In the genomic region with DNA sequence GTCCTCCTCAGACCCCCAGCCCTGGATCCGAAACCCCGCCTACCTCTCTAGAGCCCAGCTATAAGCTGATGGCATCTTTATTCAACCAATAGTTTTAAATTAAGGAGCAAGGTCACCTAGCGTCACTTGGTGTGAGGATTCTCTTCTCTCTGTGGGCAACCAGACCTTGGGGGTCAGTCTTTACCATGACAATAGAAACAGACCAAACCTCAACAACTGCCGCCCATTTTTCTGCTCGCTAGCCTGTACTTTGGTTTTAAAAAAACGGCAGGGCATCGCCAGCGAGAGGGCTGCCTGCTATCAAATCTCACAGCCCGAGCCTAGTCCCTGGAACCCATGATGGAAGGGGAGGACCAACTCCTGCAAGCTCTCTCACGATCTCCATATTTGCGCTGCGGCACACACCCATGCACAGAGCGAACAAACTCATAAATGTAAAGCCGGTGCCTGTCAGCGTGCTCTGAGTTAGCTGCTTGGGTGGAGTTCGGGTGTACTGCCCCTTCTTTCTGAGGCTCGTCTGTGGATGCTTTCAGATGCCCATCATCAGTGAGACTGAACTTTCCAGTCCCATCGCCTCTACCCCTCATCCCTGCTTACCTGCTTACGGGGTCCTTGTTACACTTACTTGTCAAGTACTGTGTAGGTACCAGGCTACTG, we compare ENCODE assay signal across 14 mouse cellular contexts. TPM values are rescaled to one million over a fixed set of nuclear protein-coding genes. Genes with fewer than 3 reads are reported as not detected.
A peak's percentile ranks its signal among the peaks of the same experiment; 100 is the strongest.
DNase-seq lines count a peak whose midpoint lies in the region; ATAC-seq and TF ChIP-seq lines count a peak whose summit lies in the region.
"Had no signal": no experiment of that assay in that cellular context is flagged by ENCODE, and none has a peak within 500 bp of the region (broad histone marks: within the 10 kb centered on the region; RNA-seq: fewer than 3 reads in every experiment).

No protein-coding gene starts in this region.

- H3K4me3 ChIP-seq in kidney, embryonic 15.5 days (replicated peaks), result no peak overlapping the region
- H3K4me3 ChIP-seq in kidney, embryonic 14.5 days (ENCODE audit: low read length), result no peak overlapping the region
- H3K4me3 ChIP-seq in ES-E14 (ENCODE audit: insufficient read depth in 1 of 2, low read depth in 1 of 2, low read length in 2 of 2, poor library complexity in 1 of 2, severe bottlenecking in 1 of 2), result peak overlapping the region; percentile 5 to 14; a peak in 3 of 4 replicates
- peak overlapping the region; percentile 4; the same call in 1 of the 2 replicates for H3K4me3 ChIP-seq in forebrain, embryonic 12.5 days (replicated peaks)
- H3K4me3 ChIP-seq in midbrain, embryonic 12.5 days, result peak overlapping the region; percentile 18; the same call in 1 of the 2 replicates
- H3K4me3 ChIP-seq: stomach, embryonic 15.5 days had no signal

- H3K4me1 ChIP-seq in kidney, embryonic 15.5 days, result peaks cover 6% of the 10 kb centered on the region
- H3K4me1 ChIP-seq in kidney, embryonic 14.5 days (ENCODE audit: control insufficient read depth, insufficient read depth, low read length), result no peaks in the 10 kb centered on the region
- peaks cover 14 to 25% of the 10 kb centered on the region in 2 experiments for H3K4me1 ChIP-seq in ES-E14 (ENCODE audit: control insufficient read depth in 2 of 2, insufficient read depth in 2 of 2, low read length in 2 of 2, poor library complexity in 1 of 2)
- peaks cover 43% of the 10 kb centered on the region for H3K4me1 ChIP-seq in forebrain, embryonic 12.5 days
- H3K4me1 ChIP-seq in midbrain, embryonic 12.5 days, result peaks cover 44% of the 10 kb centered on the region

- no peaks in the 10 kb centered on the region for H3K9me3 ChIP-seq in kidney, embryonic 15.5 days (replicated peaks)
- H3K9me3 ChIP-seq in kidney, embryonic 14.5 days (ENCODE audit: control insufficient read depth, low read length), result no peaks in the 10 kb centered on the region
- H3K9me3 ChIP-seq in ES-E14 (ENCODE audit: control insufficient read depth, insufficient read depth, low read depth, low read length), result no peaks in the 10 kb centered on the region
- no peaks in the 10 kb centered on the region for H3K9me3 ChIP-seq in forebrain, embryonic 12.5 days
- no peaks in the 10 kb centered on the region for H3K9me3 ChIP-seq in midbrain, embryonic 12.5 days
- H3K9me3 ChIP-seq: stomach, embryonic 15.5 days had no signal

- in situ Hi-C loops in ES-E14 (cut with MboI; ENCODE audit: low sequenced_read_pairs in 2 of 2, unreplicated experiment in 2 of 2), result no loop called here

- peaks cover 68% of the 10 kb centered on the region for H3K27me3 ChIP-seq in kidney, embryonic 15.5 days
- peaks cover 49% of the 10 kb centered on the region for H3K27me3 ChIP-seq in kidney, embryonic 14.5 days (ENCODE audit: control insufficient read depth, insufficient read depth, low read length)
- peaks cover 54% of the 10 kb centered on the region for H3K27me3 ChIP-seq in forebrain, embryonic 12.5 days
- H3K27me3 ChIP-seq in midbrain, embryonic 12.5 days, result peaks cover 38% of the 10 kb centered on the region

- no peak overlapping the region for H3K27ac ChIP-seq in kidney, embryonic 15.5 days
- H3K27ac ChIP-seq in kidney, embryonic 14.5 days (ENCODE audit: low read depth, low read length), result no peak overlapping the region
- peak overlapping the region; percentile 17; the same call in 1 of the 2 replicates for H3K27ac ChIP-seq in ES-E14 (ENCODE audit: insufficient read depth, low read depth, low read length, poor library complexity, severe bottlenecking)
- no peak overlapping the region for H3K27ac ChIP-seq in forebrain, embryonic 12.5 days
- H3K27ac ChIP-seq in midbrain, embryonic 12.5 days (replicated peaks), result no peak overlapping the region
- H3K27ac ChIP-seq: liver, embryonic 14.5 days; stomach, embryonic 15.5 days had no signal

- H3K36me3 ChIP-seq in kidney, embryonic 15.5 days, result no peaks in the 10 kb centered on the region
- no peaks in the 10 kb centered on the region for H3K36me3 ChIP-seq in kidney, embryonic 14.5 days (ENCODE audit: control insufficient read depth, insufficient read depth, low read length)
- H3K36me3 ChIP-seq in ES-E14 (ENCODE audit: control insufficient read depth, insufficient read depth, low read length, poor library complexity, severe bottlenecking), result peaks cover 10% of the 10 kb centered on the region
- no peaks in the 10 kb centered on the region for H3K36me3 ChIP-seq in forebrain, embryonic 12.5 days (replicated peaks)
- peaks cover 5% of the 10 kb centered on the region; the same call in 1 of the 2 replicates for H3K36me3 ChIP-seq in midbrain, embryonic 12.5 days
- H3K36me3 ChIP-seq: stomach, embryonic 15.5 days had no signal

- WGBS in kidney, embryonic 15.5 days, result 13% methylated on average over 19 of the region's 19 CpGs
- WGBS in kidney, embryonic 14.5 days, result 13% methylated on average over 19 of the region's 19 CpGs
- WGBS in forebrain, embryonic 12.5 days, result 11% methylated on average over 19 of the region's 19 CpGs
- WGBS in midbrain, embryonic 12.5 days, result 8% methylated on average over 19 of the region's 19 CpGs

- H3K4me2 ChIP-seq in kidney, embryonic 15.5 days, result 0 out of 2 replicates have a peak overlapping the region, but pooled peaks have one; percentile 16
- H3K4me2 ChIP-seq in kidney, embryonic 14.5 days (replicated peaks; ENCODE audit: low read depth, low read length), result no peak overlapping the region; the same call in 1 of the 2 replicates
- H3K4me2 ChIP-seq in forebrain, embryonic 12.5 days, result peak overlapping the region; percentile 41
- peak overlapping the region; percentile 45 for H3K4me2 ChIP-seq in midbrain, embryonic 12.5 days (replicated peaks)
- H3K4me2 ChIP-seq: stomach, embryonic 15.5 days had no signal

- no peak overlapping the region for H3K9ac ChIP-seq in kidney, embryonic 15.5 days
- no peak overlapping the region for H3K9ac ChIP-seq in kidney, embryonic 14.5 days (ENCODE audit: low read depth, low read length)
- peak overlapping the region; percentile 26 for H3K9ac ChIP-seq in ES-E14 (ENCODE audit: insufficient read depth, low read depth, low read length, poor library complexity, severe bottlenecking)
- H3K9ac ChIP-seq in forebrain, embryonic 12.5 days, result no peak overlapping the region
- 0 out of 2 replicates have a peak overlapping the region, but pooled peaks have one; percentile 20 for H3K9ac ChIP-seq in midbrain, embryonic 12.5 days (replicated peaks)
- H3K9ac ChIP-seq: liver, embryonic 14.5 days; stomach, embryonic 15.5 days had no signal

- no peak for ATAC-seq in kidney, embryonic 15.5 days (replicated peaks; ENCODE audit: low FRiP score)
- ATAC-seq in kidney, embryonic 14.5 days (ENCODE audit: low FRiP score, low TSS enrichment), result no peak
- no peak for ATAC-seq in forebrain, embryonic 12.5 days (ENCODE audit: low FRiP score)
- no peak for ATAC-seq in midbrain, embryonic 12.5 days (ENCODE audit: low FRiP score, low read depth)
- ATAC-seq: intestine, embryonic 16.5 days had no signal

- no peak for DNase-seq in ES-E14 (ENCODE audit: low read depth, low spot score)
- DNase-seq in right cerebral cortex, adult 2 months (ENCODE audit: low spot score in 2 of 2), result no peak
- no peak for DNase-seq in kidney, postnatal 14 days
- DNase-seq: adrenal gland, postnatal 36 days; gastrocnemius, postnatal 36 days; lung, postnatal 14 days; thymus, postnatal 14 days had no signal

TF ChIP-seq in ES-E14, 5 proteins besides CTCF, POLR2A, EP300 and RAD21:
- TF ChIP-seq ZC3H11A (IDR thresholded peaks at IDR 0.05; ENCODE audit: borderline replicate concordance, low read depth, low read length), result no peak
- TF ChIP-seq ZNF384 (IDR thresholded peaks at IDR 0.05; ENCODE audit: low read depth, low read length), result peak; percentile 62; the same call in 1 of the 2 replicates

RNA-seq across cellular contexts. Expression of a gene that starts 19.0 kb away (rescaled TPM):
- 65.6 and 66.3 TPM in 2 replicates for polyA plus RNA-seq in kidney, embryonic 15.5 days (2015; fragmentation: Nextera tagmentation; extraction: Ambion mirVana)
- 55.2 and 66.2 TPM in 2 replicates for polyA plus RNA-seq in kidney, embryonic 14.5 days (2014; fragmentation: Nextera tagmentation; extraction: Ambion mirVana)
- total RNA-seq in ES-E14 (2012; rRNA removed), result 50.2 and 72.6 TPM in 2 replicates
- polyA plus RNA-seq in forebrain, embryonic 12.5 days (2016; fragmentation: Nextera tagmentation; extraction: Ambion mirVana), result 44.2 and 46.6 TPM in 2 replicates
- polyA plus RNA-seq in midbrain, embryonic 12.5 days (2016; fragmentation: Nextera tagmentation; extraction: Ambion mirVana), result 41.7 and 50.3 TPM in 2 replicates

RNA-seq across cellular contexts. Expression of a gene that starts 55.6 kb away (rescaled TPM):
- polyA plus RNA-seq in kidney, embryonic 15.5 days (2015; fragmentation: Nextera tagmentation; extraction: Ambion mirVana), result 0.69 and 0.70 TPM in 2 replicates
- 0.69 and 0.79 TPM in 2 replicates for polyA plus RNA-seq in kidney, embryonic 14.5 days (2014; fragmentation: Nextera tagmentation; extraction: Ambion mirVana)
- total RNA-seq in ES-E14 (2012; rRNA removed), result 8.8 and 14.1 TPM in 2 replicates
- 5.7 and 5.8 TPM in 2 replicates for polyA plus RNA-seq in forebrain, embryonic 12.5 days (2016; fragmentation: Nextera tagmentation; extraction: Ambion mirVana)
- polyA plus RNA-seq in midbrain, embryonic 12.5 days (2016; fragmentation: Nextera tagmentation; extraction: Ambion mirVana), result 8.2 and 8.3 TPM in 2 replicates

Comparison
In these comparisons a context has a peak if more than half of its experiments do, and no peak if none do; other contexts are left out.
1. H3K4me3 ChIP-seq: peak in ES-E14 (2 of 2), forebrain, embryonic 12.5 days (single experiment) and midbrain, embryonic 12.5 days (single experiment); none in kidney, embryonic 15.5 days (single experiment) and kidney, embryonic 14.5 days (single experiment).
2. H3K9ac ChIP-seq: peak in ES-E14 (single experiment) and midbrain, embryonic 12.5 days (single experiment); none in kidney, embryonic 15.5 days (single experiment), kidney, embryonic 14.5 days (single experiment) and forebrain, embryonic 12.5 days (single experiment).